Mouse (Mus musculus) forebrain, postnatal 0 days (tissue): ENCODE measurements at regions not wholly inside any gene's neighbourhood (a gene's known extent, or its start where the extent isn't known, plus 50 kb on each side); places are given as distances from the start of the nearest gene placed in this dataset.

Experiments
- ATAC-seq: fragments of 200-750 bp; cut with Nextera tagmentation; 2 replicates; pipeline ENCODE4 v1.8.0; 2017; ENCODE audit warnings: mild to moderate bottlenecking, moderate library complexity
- DNase-seq: peaks from one replicate; pipeline ENCODE4 v3.0.0-alpha.2; 2015
- H3K27ac ChIP-seq: fragments of 300-500 bp; sonication (generic); 2 replicates; pipeline ENCODE4 v1.5.1; 2014; ENCODE audit warnings: low read depth, mild to moderate bottlenecking, antibody characterized with exemption, low read length, moderate library complexity, mixed read lengths
- H3K27me3 ChIP-seq: fragments of 300-500 bp; sonication (generic); 2 replicates; pipeline ENCODE4 v1.6.1; 2014; ENCODE audit warnings: mild to moderate bottlenecking, low read length, mixed read lengths; ENCODE audit not compliant: insufficient read depth
- H3K36me3 ChIP-seq: fragments of 300-500 bp; sonication (generic); 2 replicates; pipeline ENCODE4 v1.6.1; 2014; ENCODE audit warnings: mild to moderate bottlenecking, moderate library complexity; ENCODE audit not compliant: insufficient read depth
- H3K4me1 ChIP-seq: fragments of 300-500 bp; sonication (generic); 2 replicates; pipeline ENCODE4 v1.6.1; 2014; ENCODE audit warnings: antibody characterized with exemption; ENCODE audit not compliant: insufficient read depth
- H3K4me2 ChIP-seq: fragments of 300-500 bp; sonication (generic); 2 replicates; pipeline ENCODE4 v1.6.1; 2014; ENCODE audit warnings: low read depth, mild to moderate bottlenecking, moderate library complexity
- H3K4me3 ChIP-seq: fragments of 300-500 bp; sonication (generic); 2 replicates; pipeline ENCODE4 v1.5.1; 2014; ENCODE audit warnings: low read depth, low read length, mixed read lengths
- H3K9ac ChIP-seq: fragments of 300-500 bp; sonication (generic); 2 replicates; pipeline ENCODE4 v1.6.1; 2014; ENCODE audit warnings: mild to moderate bottlenecking
- H3K9me3 ChIP-seq: fragments of 300-500 bp; sonication (generic); 2 replicates; pipeline ENCODE4 v1.6.1; 2016; ENCODE audit warnings: low read length
- CTCF ChIP-seq: sonication (generic); IDR thresholded peaks from 2 replicates; pipeline ENCODE4 v1.5.1; 2016; ENCODE audit warnings: antibody characterized with exemption, control low read depth, low read depth
- WGBS: fragments of 180-500 bp; shearing (Covaris S2); extraction: QIAGEN DNeasy Blood & Tissue Kit; methylation state at CpG from one replicate; pipeline ENCODE4 v1.1.7; 2014; 5-methylcytosine and 5-hydroxymethylcytosine counted together

- H3K4me2 ChIP-seq: peak overlapping the region; percentile 34
- H3K4me3 ChIP-seq: 0 out of 2 replicates have a peak overlapping the region, but pooled peaks have one; percentile 5
- H3K4me1 ChIP-seq: no peaks in the 10 kb centered on the region
- no peaks in the 10 kb centered on the region for H3K27me3 ChIP-seq
- ATAC-seq: peak; percentile 73
- DNase-seq: peak; percentile 75
- peak overlapping the region; percentile 6; the same call in 1 of the 2 replicates for H3K9ac ChIP-seq
- H3K36me3 ChIP-seq: no peaks in the 10 kb centered on the region
- H3K27ac ChIP-seq: no peak overlapping the region
- H3K9me3 ChIP-seq: no peaks in the 10 kb centered on the region
- WGBS: 22% methylated on average over 9 of the region's 9 CpGs
- no peak for TF ChIP-seq CTCF
These were observed 294.4 kb upstream of the Tank start for GRCm38 (mm10) chr2:61283829-61284601.

- Histone ChIP-seq H3K4me3 (no peak overlapping the region), H3K9ac (no peak overlapping the region), H3K4me1 (no peaks in the 10 kb centered on the region; the same call in 1 of the 2 replicates), H3K9me3 (no peaks in the 10 kb centered on the region), H3K4me2 (no peak overlapping the region), H3K27me3 (no peaks in the 10 kb centered on the region), H3K36me3 (no peaks in the 10 kb centered on the region), H3K27ac (no peak overlapping the region)
- no peak for TF ChIP-seq CTCF
- ATAC-seq (no peak), DNase-seq (no peak)
- 86% methylated on average over 5 of the region's 5 CpGs for WGBS
These were observed 305.7 kb upstream of the Tank start for GRCm38 (mm10) chr2:61272721-61273120.

- no peak overlapping the region for H3K4me3 ChIP-seq
- no peaks in the 10 kb centered on the region for H3K27me3 ChIP-seq
- H3K4me2 ChIP-seq: no peak overlapping the region
- 93% methylated on average over 3 of the region's 3 CpGs for WGBS
- no peak for DNase-seq
- H3K4me1 ChIP-seq: no peaks in the 10 kb centered on the region; the same call in 1 of the 2 replicates
- H3K36me3 ChIP-seq: no peaks in the 10 kb centered on the region
- no peaks in the 10 kb centered on the region for H3K9me3 ChIP-seq
- H3K27ac ChIP-seq: no peak overlapping the region
- H3K9ac ChIP-seq: no peak overlapping the region
- no peak for TF ChIP-seq CTCF
- ATAC-seq: no peak
These were observed 304.7 kb upstream of the Rbms1 start for GRCm38 (mm10) chr2:61267706-61268105.

GRCm38 (mm10) chr2:61250068-61250800 is 287.2 kb upstream of the Rbms1 start:
- H3K4me2 ChIP-seq: no peak overlapping the region
- 29% methylated on average over 9 of the region's 9 CpGs for WGBS
- H3K27ac ChIP-seq: no peak overlapping the region
- DNase-seq (no peak), ATAC-seq (no peak)
- H3K4me1 ChIP-seq: no peaks in the 10 kb centered on the region
- no peaks in the 10 kb centered on the region for H3K27me3 ChIP-seq
- no peak for TF ChIP-seq CTCF
- no peak overlapping the region for H3K9ac ChIP-seq
- no peaks in the 10 kb centered on the region for H3K36me3 ChIP-seq
- no peak overlapping the region for H3K4me3 ChIP-seq
- no peaks in the 10 kb centered on the region for H3K9me3 ChIP-seq

DNA sequence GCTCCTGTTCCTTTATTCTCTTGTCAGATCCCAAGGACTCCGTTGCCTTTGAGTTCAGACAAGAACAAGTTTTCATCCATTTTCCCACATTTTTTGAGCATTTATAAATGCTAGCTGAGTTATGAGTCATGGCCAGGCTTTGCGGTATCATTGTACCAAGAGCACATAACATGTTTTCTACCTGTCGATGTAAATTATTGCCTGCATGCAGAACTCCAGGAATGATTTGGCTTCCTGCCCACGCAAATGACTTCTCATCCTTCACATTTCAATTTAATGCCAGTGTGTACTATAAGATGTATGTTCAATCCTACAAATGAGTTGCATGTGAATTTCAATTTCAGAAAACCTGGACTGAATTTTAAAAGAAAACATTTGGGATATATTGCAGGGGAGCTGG is 285.0 kb upstream of the Rbms1 start:
- no peaks in the 10 kb centered on the region for H3K36me3 ChIP-seq
- no peaks in the 10 kb centered on the region for H3K9me3 ChIP-seq
- H3K4me3 ChIP-seq: no peak overlapping the region
- WGBS: 79% methylated on average over 4 of the region's 4 CpGs
- no peak for TF ChIP-seq CTCF
- no peak overlapping the region for H3K9ac ChIP-seq
- no peak overlapping the region for H3K4me2 ChIP-seq
- no peaks in the 10 kb centered on the region for H3K4me1 ChIP-seq
- DNase-seq: no peak
- H3K27ac ChIP-seq: no peak overlapping the region
- H3K27me3 ChIP-seq: no peaks in the 10 kb centered on the region
- ATAC-seq: no peak

DNA sequence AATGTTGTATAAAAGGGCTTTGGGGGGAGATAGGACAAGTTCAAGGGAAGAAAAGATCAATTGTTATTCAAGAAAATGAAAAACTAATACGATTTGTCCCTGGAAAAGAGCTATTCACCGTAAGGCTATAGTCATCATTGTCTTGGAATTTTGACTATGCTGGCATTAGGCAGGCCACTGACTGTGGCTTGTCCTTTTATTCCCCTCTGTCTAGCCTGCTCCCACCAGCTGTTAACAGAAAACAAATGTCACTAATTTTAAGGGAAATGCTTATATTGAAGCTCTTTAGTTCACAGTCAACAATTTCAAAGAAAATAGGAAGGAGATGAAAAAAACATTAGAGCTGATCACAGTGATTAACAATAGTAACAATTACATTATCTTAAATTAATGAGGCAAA is 284.3 kb upstream of the Rbms1 start:
- no peak overlapping the region for H3K4me2 ChIP-seq
- no peaks in the 10 kb centered on the region for H3K36me3 ChIP-seq
- no peaks in the 10 kb centered on the region for H3K27me3 ChIP-seq
- no peak overlapping the region for H3K4me3 ChIP-seq
- DNase-seq (no peak), ATAC-seq (no peak)
- H3K9me3 ChIP-seq: no peaks in the 10 kb centered on the region
- no peak overlapping the region for H3K9ac ChIP-seq
- TF ChIP-seq CTCF: no peak
- no peak overlapping the region for H3K27ac ChIP-seq
- 34% methylated on average over 2 of the region's 2 CpGs for WGBS
- H3K4me1 ChIP-seq: no peaks in the 10 kb centered on the region

DNA sequence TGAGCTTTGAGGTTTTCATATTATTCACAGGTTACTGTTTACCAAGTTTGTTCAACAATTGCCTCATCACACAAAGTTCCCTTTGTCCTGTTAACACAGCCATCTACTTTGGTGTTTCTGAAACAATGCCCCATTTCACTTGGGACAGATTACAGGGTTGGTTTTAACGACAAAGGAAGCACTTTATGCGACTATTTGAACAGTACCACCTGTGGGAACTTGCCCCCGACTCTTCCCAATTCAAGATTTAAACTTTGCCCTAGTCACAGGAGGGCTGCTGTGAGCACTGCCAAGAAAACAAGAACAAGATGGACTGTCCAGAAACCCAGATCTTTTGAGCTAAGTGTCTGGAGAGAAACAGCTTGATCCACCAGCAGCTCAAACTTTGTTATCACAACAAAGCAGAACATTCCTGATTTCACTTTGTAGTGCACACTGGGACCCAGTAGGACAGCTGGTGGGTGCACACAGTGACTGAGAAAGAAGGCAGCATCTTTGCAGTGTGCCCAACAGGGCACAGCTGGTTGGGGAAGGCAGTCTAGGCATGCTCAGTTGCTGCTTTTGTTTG is 283.8 kb upstream of the Rbms1 start:
- Histone ChIP-seq H3K9me3 (no peaks in the 10 kb centered on the region), H3K4me3 (no peak overlapping the region), H3K27ac (no peak overlapping the region), H3K4me1 (no peaks in the 10 kb centered on the region), H3K4me2 (no peak overlapping the region), H3K27me3 (no peaks in the 10 kb centered on the region), H3K36me3 (no peaks in the 10 kb centered on the region), H3K9ac (no peak overlapping the region)
- DNase-seq (no peak), ATAC-seq (no peak)
- TF ChIP-seq CTCF: no peak
- WGBS: 11% methylated on average over 3 of the region's 3 CpGs
